Mouse (Mus musculus) megakaryocyte, embryonic 14.5 days (primary cell): Measurements from ENCODE around the gene Bcas3.

Experiments
- FLI1 ChIP-seq: IDR thresholded peaks from 2 replicates; pipeline ENCODE4 v1.6.1; 2012; ENCODE audit warnings: low read length, inconsistent platforms, mixed read lengths
- GATA1 ChIP-seq: IDR thresholded peaks from 3 replicates; pipeline ENCODE4 v1.6.1; 2012; ENCODE audit warnings: mixed read lengths, low read length, inconsistent platforms, borderline replicate concordance

DNA sequence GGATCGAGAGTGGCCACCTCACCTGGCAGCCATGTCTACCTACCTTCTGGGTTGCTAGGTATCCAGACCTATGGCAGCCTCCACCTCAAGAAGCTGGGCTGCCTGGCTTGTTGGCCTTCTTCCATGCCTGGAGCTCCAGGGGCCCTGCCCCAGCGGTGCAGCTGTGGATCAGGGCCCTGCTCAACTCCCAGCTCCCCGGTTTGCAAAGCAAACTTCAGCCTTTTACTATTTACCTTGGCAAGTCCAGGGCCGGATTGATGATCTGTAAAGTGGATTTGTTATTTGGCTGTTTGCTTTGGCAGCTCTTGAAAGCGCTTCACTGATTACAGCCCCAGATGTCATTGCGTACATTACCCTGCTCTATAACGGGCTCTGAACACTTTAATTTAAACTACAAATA, 422.5 kb downstream of the Bcas3 start:
- TF ChIP-seq GATA1 (no peak), FLI1 (no peak)
